Mouse (Mus musculus) right cerebral cortex, postnatal 14 days (tissue): Measurements from ENCODE around the gene Sars.

Source experiments
- DNase-seq: peaks from one replicate; pipeline ENCODE4 v3.0.0; 2022

Gene Sars

DNA sequence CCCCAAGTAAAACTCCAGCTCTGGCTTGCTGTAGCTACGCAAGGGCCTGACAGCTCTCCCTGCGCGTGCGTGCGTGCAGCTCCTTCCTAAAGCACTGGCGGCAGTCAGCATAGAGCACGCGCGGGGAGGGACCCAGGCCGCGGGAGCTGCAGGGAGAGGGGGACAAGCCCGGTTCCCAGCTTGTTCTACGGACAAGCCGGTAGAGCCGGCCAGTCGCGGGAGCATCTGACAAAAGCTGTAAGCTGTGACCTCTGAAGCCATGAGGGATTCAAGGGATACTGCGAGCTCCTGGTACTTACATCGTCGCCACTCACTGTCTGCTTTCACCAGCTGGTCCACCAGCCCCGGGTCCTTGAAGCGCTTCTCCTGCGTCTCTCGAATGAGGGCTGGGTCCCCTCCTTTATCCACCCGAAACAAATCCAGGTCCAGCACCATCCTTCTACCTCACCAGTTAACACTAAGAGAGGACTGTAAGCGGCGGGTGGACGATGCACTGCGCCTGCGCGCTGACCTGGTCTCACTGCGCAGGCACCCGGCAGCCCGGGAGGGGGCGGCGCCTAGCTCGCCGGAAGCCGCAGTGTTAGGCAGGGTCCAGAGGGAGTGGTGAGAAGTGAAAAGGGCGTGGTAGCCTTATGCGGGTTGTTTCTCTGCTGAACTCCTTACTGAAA lies at the start of gene Sars:
Sars (minus strand) TSS at position 512 of the 668 bp plus-strand sequence.
- DNase-seq = peak; percentile 90

- DNase-seq = no peak
Observed at GRCm38 (mm10) chr3:108489968-108490367, 45.0 kb upstream of the Sars start.

GRCm38 (mm10) chr3:108484749-108485148 lies 39.7 kb upstream of the Sars start:
- no peak for DNase-seq

- DNase-seq = no peak
Observed at GRCm38 (mm10) chr3:108478800-108479199, 33.8 kb upstream of the Sars start.

DNA sequence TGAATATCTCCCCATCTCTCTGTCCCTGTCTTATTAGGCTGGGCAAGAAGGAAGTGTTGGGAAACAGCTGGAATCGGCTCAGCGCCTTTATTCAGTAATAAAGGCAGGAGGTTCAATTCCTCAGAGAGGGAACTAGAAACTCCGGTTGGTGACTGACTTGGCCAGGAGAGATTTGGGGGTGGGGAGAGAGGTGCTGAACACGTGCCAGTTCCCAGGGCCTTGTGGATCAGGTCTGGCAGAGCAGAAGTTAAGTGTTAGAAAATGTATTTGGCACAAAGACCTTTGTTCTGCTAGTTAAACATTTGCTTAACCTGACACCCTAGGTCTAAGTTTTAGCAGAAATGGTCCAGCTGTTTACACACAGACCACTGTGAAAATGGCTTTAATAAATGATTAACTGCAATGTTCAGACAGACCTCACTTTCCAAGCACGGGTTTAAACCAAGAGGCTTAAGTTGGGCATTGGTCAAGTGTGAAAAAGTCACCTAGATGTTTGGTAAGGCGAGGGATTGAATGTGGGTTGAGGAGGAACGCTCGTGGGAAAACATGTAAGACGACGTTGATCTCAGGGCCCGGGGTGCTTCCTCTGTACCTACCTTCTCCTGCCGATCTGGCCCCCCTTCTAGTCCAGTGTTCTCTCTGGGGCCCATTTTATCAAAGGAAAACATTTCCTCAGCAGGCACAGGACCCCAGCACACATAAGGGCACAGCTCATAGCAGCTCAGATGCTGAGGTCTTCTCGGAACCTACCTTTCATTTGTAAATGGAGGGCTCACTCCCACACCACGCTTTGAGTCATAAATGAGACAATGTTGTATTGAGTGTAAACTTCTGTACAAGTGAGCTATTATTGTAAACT lies 32.0 kb upstream of the Sars start:
- DNase-seq = no peak

DNA sequence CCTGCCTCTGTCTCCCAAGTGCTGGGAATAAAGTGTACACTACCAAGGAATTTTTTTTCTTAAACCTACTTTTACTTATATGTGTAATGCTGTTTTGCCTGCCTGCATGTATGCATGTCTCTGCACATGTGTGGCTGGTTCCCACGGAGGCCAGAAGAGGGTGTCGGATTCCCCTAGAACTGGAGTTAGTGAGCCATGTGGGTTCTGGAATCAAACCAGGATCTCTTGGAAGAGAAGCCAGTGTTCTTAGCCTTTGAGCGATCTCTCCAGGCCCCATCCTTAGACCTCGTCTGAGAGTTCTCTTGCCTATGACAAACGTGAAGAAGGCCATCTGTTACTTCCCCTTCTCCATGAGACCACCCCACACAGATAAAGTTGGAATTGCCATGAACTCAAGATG lies 30.5 kb upstream of the Sars start:
- DNase-seq = no peak

DNA sequence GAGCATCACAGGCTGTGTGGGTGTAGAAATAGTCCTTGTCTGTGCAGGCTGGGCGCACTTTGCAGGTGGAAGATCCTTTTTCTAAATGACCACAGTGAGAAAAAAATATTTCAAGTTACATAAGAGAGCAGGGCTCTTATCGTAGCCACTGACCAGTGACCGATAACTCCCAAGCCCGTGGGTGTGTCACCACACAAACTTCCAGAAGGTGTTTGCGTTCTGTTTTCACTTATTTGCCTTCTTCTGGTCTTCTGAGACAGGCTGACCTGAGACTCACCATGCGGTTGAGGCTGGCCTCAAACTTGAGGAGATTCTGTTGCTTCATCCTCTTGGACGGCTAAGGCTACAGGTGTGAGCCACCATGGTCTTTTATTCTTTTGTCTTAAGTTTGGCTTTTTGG lies 30.0 kb upstream of the Sars start:
- DNase-seq = no peak

DNA sequence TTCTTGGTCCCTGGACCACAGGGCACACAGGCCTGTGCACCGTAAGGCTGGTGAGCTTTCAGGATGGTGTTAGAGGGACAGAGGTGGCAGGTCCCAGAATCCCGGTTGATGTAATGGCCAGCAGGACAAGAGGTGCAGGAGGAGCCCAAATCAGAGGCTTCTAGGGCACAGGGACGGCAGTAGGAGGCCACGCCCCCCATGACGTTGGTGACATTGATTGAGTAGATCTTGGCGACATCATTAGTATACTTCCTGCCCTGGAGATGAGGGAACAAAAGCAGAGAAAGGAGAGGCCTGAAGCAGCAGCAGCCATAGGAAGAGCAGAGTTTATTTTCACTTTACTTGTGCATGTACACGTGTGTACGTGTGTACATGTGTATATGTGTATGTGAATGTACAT lies 22.8 kb upstream of the Sars start:
- no peak for DNase-seq

DNA sequence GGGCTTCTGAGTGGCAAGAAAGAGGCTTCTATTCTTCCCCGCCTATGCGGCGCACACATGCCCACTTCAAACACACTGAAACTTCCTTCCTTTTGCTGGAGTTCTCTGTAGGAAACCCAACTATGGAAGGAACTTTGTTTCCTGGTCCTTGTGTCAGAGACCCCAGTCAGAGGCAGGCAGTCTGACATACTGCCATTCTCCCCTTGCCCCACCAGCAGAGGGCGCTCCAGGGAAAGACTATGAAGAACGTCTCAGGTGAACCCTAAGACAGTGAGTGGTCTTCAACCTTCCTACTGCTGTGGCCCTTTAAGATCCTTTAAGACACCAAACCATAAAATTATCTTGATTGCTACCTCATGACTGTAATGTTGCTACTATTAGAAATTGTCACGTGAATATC lies 21.4 kb upstream of the Sars start:
- DNase-seq = peak; percentile 65

DNA sequence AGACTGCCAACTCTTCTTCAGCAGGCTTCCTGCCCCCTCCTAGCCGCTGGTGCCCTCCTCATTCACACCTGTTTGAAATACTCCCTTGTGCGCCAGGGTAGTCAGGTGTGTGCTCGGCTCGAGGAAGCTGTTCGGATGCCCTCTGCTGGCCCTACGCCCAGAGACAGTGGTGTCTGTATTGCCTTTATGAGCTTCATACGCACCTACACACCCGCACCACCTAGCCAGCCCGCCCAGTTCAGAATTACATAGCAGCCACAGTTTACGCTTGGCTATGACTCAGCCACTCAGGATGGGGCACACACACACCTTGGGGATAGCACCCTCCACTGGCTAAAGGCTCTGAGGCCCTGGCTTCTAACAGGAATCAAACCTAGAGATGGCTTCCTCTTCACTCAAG lies 13.9 kb upstream of the Sars start:
- no peak for DNase-seq

- no peak for DNase-seq
Observed at GRCm38 (mm10) chr3:108458380-108458779, 13.4 kb upstream of the Sars start.

DNA sequence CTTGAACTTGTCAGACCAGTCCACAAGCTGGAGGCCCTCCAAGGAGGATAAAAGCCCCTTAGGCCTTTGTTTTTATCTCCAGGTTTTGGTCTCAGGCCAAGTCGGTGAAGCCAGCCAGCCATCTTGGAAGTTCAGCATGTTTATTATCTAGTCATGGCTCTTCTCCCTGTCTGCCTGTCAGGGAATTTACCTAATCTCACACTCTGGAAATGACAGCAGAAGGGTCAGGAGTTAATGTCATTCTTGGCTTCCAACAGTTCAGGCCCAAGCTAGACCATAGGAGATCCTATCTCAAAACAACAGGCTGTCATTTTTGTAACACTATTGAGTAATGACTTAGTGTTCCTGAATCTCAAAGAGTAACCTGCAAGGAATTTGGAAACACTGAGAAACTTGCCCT lies 9.2 kb upstream of the Sars start:
- no peak for DNase-seq

DNA sequence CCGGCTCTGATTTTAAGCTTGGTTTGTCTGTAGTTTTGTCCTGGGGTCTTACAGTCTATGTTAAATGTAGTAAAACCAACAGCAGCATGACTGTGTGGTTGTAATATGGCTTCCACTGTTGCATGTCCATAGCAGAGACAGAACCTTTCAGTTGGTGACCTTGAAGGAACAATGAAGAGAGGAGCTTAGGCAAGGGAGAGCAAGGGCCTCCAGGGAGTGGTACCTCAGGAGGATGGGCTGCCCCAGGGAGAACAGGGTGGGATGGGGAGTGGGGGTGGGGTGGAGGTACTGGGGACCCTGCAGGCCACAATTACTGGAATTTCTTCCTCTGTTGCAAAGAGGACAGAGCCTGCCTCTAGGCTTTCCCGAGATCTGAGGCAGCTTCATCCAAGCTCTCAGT lies 7.0 kb upstream of the Sars start:
- DNase-seq = no peak

DNA sequence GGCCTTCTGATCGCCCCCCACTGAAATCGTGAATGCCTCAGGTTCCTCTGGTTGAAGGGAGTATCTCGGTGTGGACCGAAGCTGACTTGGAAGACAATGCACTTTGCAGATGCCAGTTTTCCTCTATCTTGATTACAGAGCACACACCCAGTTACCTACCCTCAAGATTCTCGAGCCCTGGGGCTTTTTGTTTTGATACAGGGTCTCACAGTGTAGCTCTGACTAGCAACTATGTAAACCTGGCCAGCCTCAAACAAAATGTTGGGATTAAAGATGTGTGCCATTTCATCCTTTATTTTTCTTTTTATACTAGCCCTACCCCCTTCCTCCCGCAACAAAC lies 327 bp upstream of the Sars start:
- DNase-seq = no peak

DNA sequence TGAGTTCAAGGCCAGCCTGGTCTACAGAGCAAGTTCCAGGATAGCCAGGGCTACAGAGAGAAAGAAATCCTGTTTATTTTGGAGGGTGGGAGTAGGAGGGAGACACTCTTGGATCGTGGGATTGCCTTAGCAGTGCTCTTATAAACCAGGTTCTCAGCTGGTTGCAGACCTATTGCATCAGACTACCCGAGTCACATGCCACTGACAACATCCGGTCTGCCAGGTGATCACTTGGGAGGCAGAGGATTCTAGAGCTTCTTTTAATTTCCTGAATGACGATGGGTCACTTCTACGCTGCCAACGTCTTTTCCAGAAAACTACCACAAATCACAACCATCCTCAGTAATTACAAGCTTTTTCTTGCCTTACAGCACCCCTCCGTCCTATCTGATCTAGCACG lies 980 bp downstream of the Sars start:
- DNase-seq = no peak

DNA sequence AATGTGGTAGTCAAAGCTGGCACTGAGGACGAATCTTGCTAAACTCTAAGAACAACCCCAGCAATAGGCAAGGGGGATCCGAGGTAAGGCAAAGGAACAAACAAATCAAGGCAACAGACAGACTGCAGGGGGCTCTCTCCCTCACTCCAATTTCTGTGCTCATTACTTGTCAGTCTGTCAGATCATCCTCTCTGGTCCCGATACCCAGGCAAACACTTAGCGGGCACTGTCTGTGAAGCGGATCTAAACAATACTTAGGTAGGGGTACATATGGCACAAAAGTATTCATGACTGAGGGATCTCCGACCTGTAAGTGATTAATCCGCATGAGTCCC lies 8.7 kb downstream of the Sars start:
- DNase-seq = no peak

DNA sequence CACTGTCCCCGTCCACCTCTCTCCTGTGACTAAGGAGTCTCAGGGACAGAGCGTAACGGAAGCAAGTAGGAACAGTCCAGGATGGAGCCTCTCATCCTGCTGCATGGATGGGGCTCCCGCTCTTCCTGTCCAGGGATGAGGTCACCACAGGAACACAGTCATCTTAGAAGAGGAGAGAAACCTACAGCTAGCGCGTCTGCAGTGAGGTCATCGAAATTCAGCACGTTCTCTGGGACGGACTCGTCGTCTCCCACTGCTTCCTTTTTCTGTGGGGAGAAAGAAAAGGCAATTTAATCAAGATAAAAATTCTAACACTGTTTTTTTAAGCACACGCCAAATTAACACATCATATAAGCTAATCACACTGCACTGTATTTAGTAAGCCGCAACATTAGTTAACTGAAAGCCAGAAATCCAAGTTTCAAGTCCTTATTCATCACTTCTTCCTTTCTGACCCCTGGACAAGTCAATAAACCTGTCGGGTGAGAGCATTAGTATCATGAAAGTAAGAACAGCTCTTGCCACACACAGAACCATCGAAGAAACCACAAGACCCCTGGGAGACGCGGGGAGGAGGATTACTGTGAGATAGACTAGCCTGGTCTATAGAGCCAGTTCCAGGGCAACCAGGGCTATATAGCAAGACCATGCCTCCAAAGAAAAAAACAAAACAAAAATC lies 9.2 kb downstream of the Sars start:
- DNase-seq = no peak

GRCm38 (mm10) chr3:108433881-108434495 lies 11.0 kb downstream of the Sars start:
- no peak for DNase-seq

DNA sequence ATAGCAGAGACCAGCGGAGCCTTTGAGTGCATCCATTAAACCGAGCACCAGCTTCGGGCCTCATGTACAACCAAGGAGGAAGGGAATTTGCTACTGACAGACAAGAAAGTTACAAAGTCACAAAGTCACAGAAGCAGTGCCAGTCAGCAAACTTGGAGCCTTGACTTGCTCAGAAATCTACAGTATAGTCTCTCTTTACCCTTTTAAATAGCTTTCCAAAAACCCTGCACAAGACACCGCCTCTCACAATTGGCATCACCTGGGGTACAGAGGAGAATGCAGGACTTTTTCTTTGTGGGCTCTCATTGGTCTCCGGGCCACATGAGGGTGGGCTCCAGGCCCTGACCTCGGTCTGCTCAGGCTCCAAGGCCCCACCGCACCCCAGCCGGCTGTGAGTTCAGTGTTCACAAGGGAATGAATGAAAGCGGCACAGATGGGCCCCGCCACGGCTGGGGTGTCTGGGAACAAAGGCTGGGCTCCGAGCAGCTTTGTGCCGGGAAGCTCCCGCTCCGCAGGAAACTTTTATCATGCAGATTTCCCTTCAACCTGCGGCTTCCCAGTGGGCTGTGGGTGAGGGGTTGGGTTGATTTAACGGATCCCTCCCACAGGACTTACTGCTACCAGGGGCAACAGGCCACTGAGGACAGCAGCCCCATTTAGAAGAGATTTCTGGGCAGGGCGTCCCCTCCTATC lies 11.7 kb downstream of the Sars start:
- DNase-seq = no peak

DNA sequence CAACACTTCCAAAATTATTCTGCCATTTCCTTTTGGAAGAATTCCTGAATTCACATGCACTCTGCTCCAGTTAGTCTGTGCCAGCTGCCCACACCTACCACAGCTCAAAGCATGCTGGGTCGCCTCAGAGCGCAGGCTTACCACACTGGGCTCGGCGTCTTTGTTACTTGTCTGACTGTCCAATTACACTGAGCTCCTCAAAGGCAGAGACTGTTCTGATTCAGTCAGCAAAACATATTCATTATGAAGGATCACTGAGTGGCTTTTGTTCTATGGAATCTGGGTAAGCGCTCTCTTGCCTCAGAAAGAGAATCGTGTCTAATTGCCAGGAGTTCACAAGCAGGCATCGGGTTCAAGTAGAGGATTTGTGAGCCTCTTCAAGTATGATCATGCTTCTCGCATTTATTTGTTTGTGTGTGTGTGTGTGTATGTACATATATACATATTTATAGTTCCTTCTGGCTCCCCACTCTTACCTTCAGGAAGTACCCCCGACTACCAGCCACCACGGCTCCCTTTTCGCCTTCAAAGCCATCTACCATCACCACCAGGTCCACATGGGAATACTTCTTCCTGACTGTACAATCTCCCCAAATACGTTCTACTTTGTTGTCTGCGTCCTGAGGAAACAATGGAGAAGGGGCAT lies 12.3 kb downstream of the Sars start:
- DNase-seq = no peak

DNA sequence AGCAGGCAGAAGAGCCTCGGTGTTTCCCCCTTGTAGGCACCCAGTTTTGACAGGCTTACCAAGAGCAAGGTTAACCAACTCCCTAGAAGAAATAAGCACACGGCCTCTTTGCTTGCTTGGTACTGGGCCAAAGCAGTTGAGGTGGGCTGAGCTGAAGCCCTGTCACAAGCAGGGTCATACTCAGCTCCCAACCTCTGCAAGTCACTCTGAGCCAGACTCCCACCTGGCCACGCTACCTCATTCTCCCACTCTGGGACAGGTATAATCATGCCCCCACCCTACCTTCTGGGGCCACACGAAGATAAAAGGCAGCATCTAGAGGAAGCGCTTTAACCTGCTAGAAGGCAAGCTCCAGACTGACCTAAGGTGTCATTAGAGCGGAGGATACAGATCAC lies 19.4 kb downstream of the Sars start:
- DNase-seq = no peak

DNA sequence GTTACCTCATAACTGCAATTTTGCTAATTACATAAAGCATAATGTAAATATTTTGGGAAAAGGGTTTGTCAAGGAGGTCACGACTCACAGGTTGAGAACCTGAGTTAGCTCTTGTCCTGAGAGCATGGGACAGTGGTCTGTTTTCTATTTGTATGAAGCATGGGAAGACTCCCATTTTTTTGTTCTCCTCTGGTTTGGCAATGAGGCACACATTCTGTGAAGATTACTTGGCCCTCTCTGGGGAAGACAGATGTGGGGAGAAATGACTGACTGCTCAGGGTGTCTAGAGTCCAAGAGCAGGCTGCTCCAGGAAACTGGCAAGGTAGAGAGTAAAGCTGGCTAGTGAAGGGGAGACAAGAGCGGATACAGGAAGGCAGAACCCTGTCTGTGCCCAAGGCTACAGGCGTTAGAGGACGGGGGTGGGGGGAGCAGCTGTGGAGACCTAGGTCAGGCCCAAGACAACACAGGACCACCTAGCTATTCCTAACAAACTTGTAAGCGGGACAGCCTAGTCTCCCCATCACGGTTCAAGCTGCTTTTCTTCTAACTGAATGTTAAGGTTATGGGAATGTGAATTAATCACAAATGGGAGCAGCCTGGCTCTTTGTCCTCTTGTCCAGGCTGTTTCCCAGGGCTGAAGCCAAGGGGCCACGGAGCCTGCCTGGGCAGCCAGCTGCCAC lies 19.9 kb downstream of the Sars start:
- DNase-seq = no peak
